Mouse (Mus musculus) lung, adult 2 months (tissue): ENCODE results near the gene Ppil6.

Experiments
- CTCF ChIP-seq: fragments of 200-500 bp; IDR thresholded peaks from 2 replicates; pipeline ENCODE4 v1.5.1; 2011; ENCODE audit warnings: mild to moderate bottlenecking, low read length, control low read depth; ENCODE audit not compliant: insufficient read depth
- POLR2A ChIP-seq: fragments of 200-500 bp; IDR thresholded peaks from 2 replicates; pipeline ENCODE4 v1.6.1; 2011; ENCODE audit warnings: low read depth, mild to moderate bottlenecking, control low read depth, low read length, borderline replicate concordance; ENCODE audit errors: extremely low read depth

DNA sequence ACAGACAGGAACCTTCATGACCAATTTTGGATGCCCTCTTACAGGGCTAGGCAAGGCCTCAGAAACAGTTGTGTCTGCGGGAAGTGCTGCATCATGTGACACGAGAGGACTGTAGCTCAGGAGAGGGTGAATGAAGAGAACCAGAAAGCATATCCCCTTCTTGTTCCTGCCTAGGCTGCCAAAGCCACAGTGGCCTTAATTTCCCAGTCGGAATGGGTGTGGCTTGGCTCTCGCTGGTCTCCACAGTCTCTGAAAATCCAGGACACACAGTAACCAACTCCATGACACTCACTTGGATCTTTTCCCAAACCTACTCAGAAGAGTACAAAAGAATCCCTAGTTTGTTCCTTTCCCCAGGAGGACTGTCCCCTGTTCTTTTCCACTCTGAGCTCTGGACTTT is 10.7 kb downstream of the Ppil6 start:
- no peak for TF ChIP-seq CTCF
- TF ChIP-seq POLR2A = no peak
